Mouse (Mus musculus) embryonic fibroblast, embryonic 13.5 days (primary cell): ENCODE results near the gene Asic1. TPM values are rescaled to one million over a fixed set of nuclear protein-coding genes. Genes with fewer than 3 reads are reported as not detected.

Experiments used
- H3K27ac ChIP-seq: 2 replicates; pipeline ENCODE4 v1.5.1; 2012; ENCODE audit warnings: low read length, control low read depth, inconsistent platforms; ENCODE audit not compliant: insufficient read depth
- H3K4me1 ChIP-seq: 2 replicates; pipeline ENCODE4 v1.6.1; 2011; ENCODE audit warnings: low read length; ENCODE audit not compliant: control insufficient read depth, insufficient read depth
- H3K4me3 ChIP-seq: 2 replicates; pipeline ENCODE4 v1.5.1; 2011; ENCODE audit warnings: mild to moderate bottlenecking, control low read depth, low read length; ENCODE audit not compliant: insufficient read depth
- CTCF ChIP-seq: IDR thresholded peaks from 2 replicates; pipeline ENCODE4 v1.5.1; 2011; ENCODE audit warnings: mild to moderate bottlenecking, control low read depth, low read length, moderate library complexity, borderline replicate concordance; ENCODE audit not compliant: insufficient read depth
- POLR2A ChIP-seq: IDR thresholded peaks from 2 replicates; pipeline ENCODE4 v1.6.1; 2011; ENCODE audit warnings: low read depth, mild to moderate bottlenecking, control low read depth, low read length, moderate library complexity
- polyA plus RNA-seq: library from polyadenylated mRNA; stranded (reverse); fragments of >200 nt; gene quantifications from 2 replicates; pipeline ENCODE4 v1.2.4, GENCODE M21; 2011; ENCODE audit warnings: low read depth; ENCODE audit not compliant: missing spikeins, insufficient read length

The Asic1 gene
- polyA plus RNA-seq, 1 experiment = 1.0 TPM

DNA sequence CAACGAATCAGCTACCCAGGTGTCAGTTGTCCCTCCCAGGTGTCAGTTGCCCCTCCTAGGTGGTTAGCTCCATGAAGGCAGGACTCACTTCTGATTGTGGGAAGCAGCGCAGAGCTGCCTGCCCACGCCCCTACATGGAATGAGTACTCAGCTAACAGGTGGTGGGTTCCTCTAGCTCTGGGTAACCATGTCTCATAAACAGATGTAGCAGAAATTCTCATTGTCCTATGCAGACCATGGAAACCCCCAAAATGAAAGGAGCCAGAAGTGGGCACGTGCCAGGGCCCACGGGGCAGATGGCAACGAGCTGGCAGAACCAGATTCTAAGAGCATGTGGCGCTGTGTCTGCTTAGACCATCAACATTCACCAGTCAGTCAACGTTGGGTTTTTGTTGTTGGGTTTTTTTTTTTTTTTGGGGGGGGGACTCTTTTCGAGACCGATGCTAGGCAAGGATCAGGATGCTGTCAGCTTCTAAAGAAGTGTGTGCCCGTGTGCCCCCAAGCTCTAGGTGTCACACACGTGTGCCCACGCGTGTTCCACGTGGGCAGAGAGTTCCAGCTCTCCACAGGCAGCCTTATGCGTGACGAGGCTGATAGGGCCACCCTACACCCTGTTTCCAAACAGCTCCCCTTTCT, 6.1 kb upstream of the Asic1 start:
- TF ChIP-seq POLR2A (no peak), CTCF (no peak)
- no peak overlapping the region for H3K27ac ChIP-seq

DNA sequence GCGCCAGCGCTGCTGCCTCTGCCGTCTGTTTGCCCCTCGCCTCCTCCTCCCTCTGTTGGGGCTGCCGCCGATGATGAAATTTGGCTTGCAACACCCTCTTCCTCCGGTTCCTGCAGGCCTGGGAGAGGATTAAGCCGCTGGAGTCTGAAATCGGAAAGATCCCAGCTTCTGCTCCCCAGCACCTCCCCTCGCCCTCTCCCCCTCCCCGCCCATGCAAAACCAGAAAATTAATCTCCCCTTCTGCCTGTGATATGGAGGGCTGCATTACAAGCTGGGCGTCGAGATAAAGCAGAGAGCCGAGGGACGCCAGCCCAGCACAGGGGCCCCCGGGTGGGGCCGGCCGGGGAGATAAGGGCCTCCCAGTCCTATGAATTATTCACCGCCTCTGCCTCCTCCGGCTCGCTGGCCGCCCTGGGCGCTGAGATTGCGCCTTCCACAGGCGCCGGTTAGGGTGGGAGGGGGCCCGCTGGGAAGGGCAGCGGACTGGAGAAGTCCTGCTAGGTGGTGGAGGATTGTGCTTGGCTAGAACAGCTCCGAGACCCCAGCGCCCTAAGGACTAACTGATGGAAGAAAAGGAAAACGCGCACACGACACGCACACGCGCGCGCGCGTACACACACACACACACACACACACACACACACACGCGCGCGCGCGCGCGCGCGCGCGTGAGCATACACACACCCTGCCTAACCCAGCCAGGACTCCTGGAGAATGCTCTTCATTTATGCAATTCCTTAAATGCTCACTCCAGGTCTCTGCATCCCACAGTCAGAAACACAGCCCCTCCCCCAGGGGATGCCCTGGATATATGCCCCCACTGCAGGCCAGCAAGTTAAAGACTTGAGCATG, 5.3 kb upstream of the Asic1 start:
- H3K4me3 ChIP-seq = peak overlapping the region; percentile 35
- peak; percentile 22; the same call in 1 of the 2 replicates for TF ChIP-seq POLR2A
- no peak for TF ChIP-seq CTCF
- no peak overlapping the region for H3K27ac ChIP-seq
- no peaks in the 10 kb centered on the region for H3K4me1 ChIP-seq

More for the DNA sequence above, 6.1 kb upstream of the Asic1 start:
- Histone ChIP-seq H3K4me3 (peak overlapping the region; percentile 35; the same call in 1 of the 2 replicates), H3K4me1 (no peaks in the 10 kb centered on the region)

DNA sequence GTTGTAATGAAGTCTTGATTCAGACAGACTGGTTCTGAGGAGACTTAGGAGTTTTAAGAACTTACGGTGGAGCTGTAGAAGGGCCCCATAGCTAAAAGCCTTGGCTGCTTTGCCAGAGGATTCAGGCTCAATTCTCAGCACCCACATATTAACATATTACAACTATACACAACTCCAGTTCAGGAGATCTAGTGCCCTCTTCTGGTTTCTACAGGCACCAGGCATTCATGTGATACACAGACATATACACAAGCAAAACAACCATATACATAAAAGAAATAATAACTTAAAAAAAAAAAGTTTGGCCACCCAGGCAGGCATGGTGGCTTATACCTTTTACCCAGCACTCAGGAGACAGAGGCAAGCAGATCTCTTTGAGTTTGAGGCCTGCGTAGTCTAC, 2.6 kb upstream of the Asic1 start:
- no peaks in the 10 kb centered on the region for H3K4me1 ChIP-seq
- no peak overlapping the region for H3K27ac ChIP-seq
- TF ChIP-seq CTCF (no peak), POLR2A (no peak)

DNA sequence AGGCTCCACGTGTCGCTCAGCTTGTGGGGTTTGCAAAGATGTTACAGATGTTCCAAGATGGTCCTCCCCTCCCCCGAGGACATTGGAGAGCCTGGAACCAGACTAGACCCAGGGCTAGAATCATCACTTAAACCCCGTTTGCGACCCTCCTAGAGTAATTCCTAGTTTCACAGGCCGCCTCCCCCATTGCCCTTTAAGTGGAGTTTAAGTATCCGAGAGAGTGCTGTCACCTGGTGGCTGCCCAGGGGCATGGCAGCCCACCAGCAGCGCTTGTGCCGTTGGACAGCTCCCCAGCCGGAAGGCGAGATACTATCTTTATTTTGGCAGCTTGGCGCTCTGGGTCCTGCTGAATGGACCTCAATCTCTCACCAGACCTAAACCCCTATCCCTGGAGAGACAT, 1.3 kb upstream of the Asic1 start:
- Histone ChIP-seq H3K4me1 (no peaks in the 10 kb centered on the region), H3K4me3 (no peak overlapping the region), H3K27ac (no peak overlapping the region)
- TF ChIP-seq CTCF (peak; percentile 86), POLR2A (no peak)

More for the DNA sequence above, 2.6 kb upstream of the Asic1 start:
- no peak overlapping the region for H3K4me3 ChIP-seq

DNA sequence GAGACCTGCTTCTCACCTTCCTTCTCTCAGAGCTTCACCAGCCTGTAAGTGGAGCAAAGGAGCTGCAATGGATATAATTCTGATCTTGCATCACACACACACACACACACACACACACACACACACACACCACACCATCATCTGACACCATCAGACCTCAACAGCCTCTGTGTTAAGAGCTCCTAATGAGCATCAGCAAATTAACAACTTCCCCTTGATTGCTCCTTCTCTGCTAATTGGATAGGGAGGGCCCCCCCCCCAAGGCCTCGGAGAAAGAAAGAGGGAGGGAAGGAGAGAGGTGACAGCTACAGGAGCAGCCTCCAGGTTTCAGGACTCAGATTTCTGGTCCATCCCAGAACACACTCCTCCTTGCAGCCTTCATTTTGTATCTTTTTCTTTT, 776 bp upstream of the Asic1 start:
- TF ChIP-seq CTCF (no peak), POLR2A (no peak)
- no peak overlapping the region for H3K4me3 ChIP-seq
- no peak overlapping the region for H3K27ac ChIP-seq
- no peaks in the 10 kb centered on the region for H3K4me1 ChIP-seq

DNA sequence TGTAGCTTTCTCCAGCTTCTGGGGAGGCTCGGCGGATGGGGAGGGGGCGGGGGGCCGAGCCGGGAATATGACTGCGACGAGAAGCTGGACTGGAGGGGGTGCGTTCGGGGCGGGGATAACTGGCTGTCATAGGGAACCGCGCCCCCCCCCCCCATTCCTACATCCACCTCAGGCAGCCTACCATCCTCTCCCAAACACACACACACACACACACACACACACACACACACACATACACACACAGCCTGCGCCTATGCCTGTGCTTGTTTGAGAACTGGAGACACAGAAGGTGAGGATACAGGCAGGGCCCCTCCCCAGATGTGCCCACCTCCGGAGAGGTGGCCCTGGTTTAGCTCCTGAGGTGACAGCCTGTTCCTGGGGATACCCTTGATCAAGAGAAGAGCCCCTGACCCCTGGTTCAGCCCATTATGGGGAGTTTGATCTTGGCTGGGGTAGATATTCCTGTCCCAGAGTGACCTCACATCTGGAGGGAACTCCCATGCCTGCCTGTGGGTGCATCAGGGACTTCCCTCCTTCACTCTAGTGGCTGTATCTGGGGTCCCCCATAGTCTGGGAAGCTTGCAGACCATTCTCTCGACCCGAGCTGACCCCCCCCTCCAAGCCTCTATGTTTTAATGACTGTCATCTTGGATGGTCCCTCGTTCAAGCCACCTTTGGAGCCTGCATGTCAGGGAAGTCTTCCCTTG, 949 bp downstream of the Asic1 start:
- TF ChIP-seq POLR2A = no peak
- TF ChIP-seq CTCF = no peak
- no peaks in the 10 kb centered on the region for H3K4me1 ChIP-seq
- no peak overlapping the region for H3K27ac ChIP-seq
- peak overlapping the region; percentile 25; the same call in 1 of the 2 replicates for H3K4me3 ChIP-seq

DNA sequence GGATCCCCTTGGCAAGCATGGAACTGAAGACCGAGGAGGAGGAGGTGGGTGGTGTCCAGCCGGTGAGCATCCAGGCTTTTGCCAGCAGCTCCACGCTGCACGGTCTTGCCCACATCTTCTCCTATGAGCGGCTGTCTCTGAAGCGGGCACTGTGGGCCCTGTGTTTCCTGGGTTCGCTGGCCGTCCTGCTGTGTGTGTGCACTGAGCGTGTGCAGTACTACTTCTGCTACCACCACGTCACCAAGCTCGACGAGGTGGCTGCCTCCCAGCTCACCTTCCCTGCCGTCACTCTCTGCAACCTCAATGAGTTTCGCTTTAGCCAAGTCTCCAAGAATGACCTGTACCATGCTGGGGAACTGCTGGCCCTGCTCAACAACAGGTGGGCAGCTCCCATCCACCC, 1.6 kb downstream of the Asic1 start:
- TF ChIP-seq POLR2A = no peak
- TF ChIP-seq CTCF = no peak
- no peak overlapping the region for H3K4me3 ChIP-seq
- no peaks in the 10 kb centered on the region for H3K4me1 ChIP-seq
- no peak overlapping the region for H3K27ac ChIP-seq

DNA sequence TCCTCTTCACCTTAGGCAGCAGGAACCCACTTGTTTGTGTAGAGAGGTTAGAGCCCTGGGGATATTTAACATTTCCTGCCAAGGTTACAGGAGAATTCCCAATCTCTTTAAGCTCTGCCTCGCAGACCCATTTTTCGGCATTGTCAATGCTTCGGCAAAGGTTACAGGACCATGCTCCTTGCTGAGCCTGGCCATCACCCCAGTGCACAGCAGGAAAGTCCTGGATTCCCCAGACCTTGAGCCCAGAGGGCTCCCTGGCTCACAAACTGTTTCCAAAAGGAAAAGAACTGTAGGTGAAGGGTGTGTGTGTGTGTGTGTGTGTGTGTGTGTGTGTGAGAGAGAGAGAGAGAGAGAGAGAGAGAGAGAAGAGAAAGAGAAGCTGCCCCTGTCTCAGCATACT, 4.7 kb downstream of the Asic1 start:
- no peak overlapping the region for H3K27ac ChIP-seq
- no peaks in the 10 kb centered on the region for H3K4me1 ChIP-seq
- no peak for TF ChIP-seq POLR2A
- no peak for TF ChIP-seq CTCF
- no peak overlapping the region for H3K4me3 ChIP-seq

DNA sequence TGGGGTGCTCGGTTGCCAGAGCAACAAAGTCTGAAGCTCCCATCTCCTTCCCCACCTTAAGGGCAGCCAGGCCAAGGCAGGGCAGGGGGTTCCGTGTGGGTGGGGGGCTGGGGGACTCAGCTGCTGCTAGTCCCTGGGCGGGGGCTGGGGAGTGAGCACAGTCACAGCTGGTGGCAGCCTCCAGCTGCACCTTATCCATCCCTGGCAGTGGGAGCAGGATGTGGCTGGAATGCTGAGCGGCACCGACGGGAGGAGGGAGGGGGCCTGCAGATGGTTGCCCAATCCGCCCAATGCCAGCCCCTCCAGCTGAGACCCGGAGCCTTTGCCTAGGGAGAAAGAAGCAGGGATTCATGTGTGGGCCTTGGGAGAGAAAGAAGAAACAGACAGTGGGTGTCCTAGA, 6.9 kb downstream of the Asic1 start:
- TF ChIP-seq POLR2A (no peak), CTCF (no peak)
- Histone ChIP-seq H3K27ac (no peak overlapping the region), H3K4me3 (no peak overlapping the region), H3K4me1 (no peaks in the 10 kb centered on the region)
